Mouse (Mus musculus): ENCODE measurements around the gene Setd1a.

DNA sequence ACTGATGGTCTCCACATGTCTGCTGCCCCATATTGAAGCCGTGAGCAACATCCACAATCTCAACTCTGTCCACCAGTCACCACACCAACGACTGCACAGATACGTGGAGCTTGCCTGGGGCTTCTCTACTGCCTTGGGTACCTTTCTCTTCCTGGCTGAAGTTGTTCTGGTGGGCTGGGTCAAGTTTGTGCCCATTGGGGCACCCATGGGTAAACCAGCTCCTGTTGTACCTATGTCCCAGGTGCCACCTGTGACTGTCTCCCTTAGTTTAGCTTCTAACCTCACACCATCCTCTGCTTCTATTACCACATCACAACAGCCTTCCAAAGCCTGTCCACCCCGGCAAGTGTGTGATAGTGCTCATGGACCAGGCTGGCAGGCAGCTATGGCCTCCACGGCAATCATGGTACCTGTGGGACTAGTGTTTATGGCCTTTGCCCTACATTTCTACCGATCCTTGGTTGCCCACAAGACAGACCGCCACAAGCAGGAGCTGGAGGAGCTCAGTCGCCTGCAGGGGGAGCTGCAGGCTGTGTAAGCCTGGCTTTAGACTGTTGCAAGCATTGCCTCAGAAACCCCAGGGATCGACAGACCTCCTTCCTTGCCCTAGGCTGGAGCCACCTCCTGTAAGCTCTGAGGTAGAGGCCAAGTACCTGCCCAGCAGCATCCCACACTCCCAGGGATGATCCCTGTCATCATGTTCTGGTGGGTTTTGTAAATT lies 2.6 kb upstream of the Setd1a start:
- TF ChIP-seq CTCF (IDR thresholded peaks at IDR 0.05; ENCODE audit: low read depth, low read length) (peak; percentile 91), POLR2A (IDR thresholded peaks at IDR 0.05; ENCODE audit: insufficient read depth, low read length) (no peak)

All from ES-Bruce4 (cell line).